In the genomic region with DNA sequence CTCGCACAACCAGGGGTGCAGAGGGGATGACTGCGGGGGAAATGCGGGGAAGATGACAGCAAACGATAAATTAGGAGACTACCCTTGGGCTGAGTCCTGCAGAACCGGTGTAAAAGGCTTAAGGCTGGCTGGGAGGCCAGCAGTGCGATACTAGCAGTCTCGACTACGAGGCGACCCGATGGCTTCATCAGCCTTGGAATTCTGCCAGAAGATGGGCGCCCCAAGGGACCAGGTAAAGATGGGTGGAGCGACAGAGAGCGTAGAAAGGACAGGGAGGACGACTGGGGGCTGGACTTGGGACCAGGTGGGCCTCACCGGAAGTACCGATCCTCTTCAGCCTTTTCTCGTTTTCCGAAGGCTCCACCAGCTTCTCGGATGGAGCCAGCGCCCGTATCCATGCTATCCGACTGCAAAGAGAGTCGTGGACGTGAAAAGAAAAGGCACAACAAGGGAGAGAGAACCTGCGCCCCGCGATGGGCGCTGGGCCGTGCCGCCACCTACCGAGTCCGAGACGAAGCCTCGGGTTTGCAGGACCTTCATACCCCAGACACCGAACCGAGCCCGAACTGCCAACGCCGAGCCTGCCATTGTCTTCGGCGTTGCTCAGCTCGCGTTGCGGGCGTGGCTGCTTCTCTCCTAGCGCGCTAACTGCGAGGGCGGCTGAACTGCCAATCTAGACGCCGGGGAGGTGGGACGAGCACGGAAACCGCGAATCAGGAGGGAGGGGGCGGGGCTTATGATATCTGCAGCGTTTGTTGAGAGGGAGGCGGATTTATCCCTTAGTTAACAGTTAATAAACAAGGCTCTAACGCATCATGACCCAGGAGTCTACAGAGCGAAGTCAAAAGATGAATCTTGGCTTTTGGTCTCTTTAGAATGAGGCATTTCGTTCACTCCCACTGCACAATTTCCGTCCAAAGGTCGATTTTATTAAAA, we compare ENCODE assay signal across 8 mouse cellular contexts. TPM values are rescaled to one million over a fixed set of nuclear protein-coding genes. Genes with fewer than 3 reads are reported as not detected.
A peak's percentile ranks its signal among the peaks of the same experiment; 100 is the strongest.
DNase-seq lines count a peak whose midpoint lies in the region; ATAC-seq and TF ChIP-seq lines count a peak whose summit lies in the region.

Gene Atpif1, minus strand, starts transcription at position 679 of the 936 bp plus-strand sequence.

- peak within 1 kb of the TSS; percentile 89 for H3K9ac ChIP-seq in embryonic facial prominence, embryonic 14.5 days (ENCODE audit: low read depth, low read length)

- H3ac ChIP-seq in myocyte (ENCODE audit: control insufficient read depth, insufficient read length): peak within 1 kb of the TSS; percentile 40

- peak; percentile 98 for TF ChIP-seq POLR2A in myocyte (IDR thresholded peaks at IDR 0.05; ENCODE audit: insufficient read length, low read depth)

- H3K9me3 ChIP-seq in embryonic facial prominence, embryonic 14.5 days (ENCODE audit: control insufficient read depth, low read length): no peaks in the 10 kb centered on the region

- peaks cover 14% of the 10 kb centered on the region for H3K4me1 ChIP-seq in embryonic facial prominence, embryonic 14.5 days (ENCODE audit: control insufficient read depth, insufficient read depth, low read length)

- peak; percentile 89 for ATAC-seq in embryonic facial prominence, embryonic 14.5 days (ENCODE audit: low read depth)

- H3K27ac ChIP-seq in embryonic facial prominence, embryonic 14.5 days (replicated peaks; ENCODE audit: low read depth, low read length): peak within 1 kb of the TSS; percentile 94

- peaks cover 32% of the 10 kb centered on the region for H3K36me3 ChIP-seq in embryonic facial prominence, embryonic 14.5 days (ENCODE audit: control insufficient read depth, insufficient read depth, low read length)
- H3K36me3 ChIP-seq in myocyte (ENCODE audit: control insufficient read depth, insufficient read depth): peaks cover 9% of the 10 kb centered on the region
- no peaks in the 10 kb centered on the region for H3K36me3 ChIP-seq in splenic B cell, adult 2 months (ENCODE audit: control insufficient read depth, insufficient read depth, low read length, poor library complexity, severe bottlenecking)

- DNase-seq in 416B (ENCODE audit: low read depth) (peak; percentile 97), liver (peak; percentile 99)
- DNase-seq in adrenal gland, postnatal 4 days (ENCODE audit: low spot score in 2 of 2): peak; percentile 65 to 76
- peak; percentile 98 for DNase-seq in embryonic facial prominence, embryonic 14.5 days (ENCODE audit: low spot score)
- DNase-seq in heart, adult 8-10 months (ENCODE audit: low spot score): peak; percentile 88
- DNase-seq in kidney, adult 9 months: peak; percentile 91
- DNase-seq in splenic B cell, adult 2 months (ENCODE audit: low read depth, low spot score): peak; percentile 94

- H3K79me2 ChIP-seq in myocyte (ENCODE audit: control insufficient read depth, insufficient read depth): peaks cover 50% of the 10 kb centered on the region

- peak within 1 kb of the TSS; percentile 70 for H3K4me3 ChIP-seq in embryonic facial prominence, embryonic 14.5 days (ENCODE audit: low read depth, low read length)
- peak within 1 kb of the TSS; percentile 83 for H3K4me3 ChIP-seq in myocyte

- 0% methylated on average over 63 of the region's 63 CpGs for WGBS in embryonic facial prominence, embryonic 14.5 days

- H3K4me2 ChIP-seq in embryonic facial prominence, embryonic 14.5 days (ENCODE audit: low read depth, low read length): peak within 1 kb of the TSS; percentile 92
- peak within 1 kb of the TSS; percentile 99 for H3K4me2 ChIP-seq in myocyte (ENCODE audit: low read depth)

- no peaks in the 10 kb centered on the region for H3K27me3 ChIP-seq in embryonic facial prominence, embryonic 14.5 days (replicated peaks; ENCODE audit: control insufficient read depth, insufficient read depth, low read length)
- no peaks in the 10 kb centered on the region for H3K27me3 ChIP-seq in myocyte (ENCODE audit: control insufficient read depth, insufficient read depth, insufficient read length)
- no peaks in the 10 kb centered on the region for H3K27me3 ChIP-seq in splenic B cell, adult 2 months (ENCODE audit: control insufficient read depth, insufficient read depth, low read length, poor library complexity, severe bottlenecking)

TF ChIP-seq in myocyte, 11 proteins besides CTCF, POLR2A, EP300 and RAD21:
- TF ChIP-seq CEBPB (IDR thresholded peaks at IDR 0.05; ENCODE audit: insufficient read depth, poor library complexity, severe bottlenecking): no peak
- no peak for TF ChIP-seq TCF3 (IDR thresholded peaks at IDR 0.05; ENCODE audit: insufficient read length, low read depth)
- TF ChIP-seq E2F4 (IDR thresholded peaks at IDR 0.05; ENCODE audit: insufficient read depth): no peak
- no peak for TF ChIP-seq TCF12 (IDR thresholded peaks at IDR 0.05; ENCODE audit: insufficient read depth, poor library complexity, severe bottlenecking)
- peak; percentile 97 for TF ChIP-seq POLR2AphosphoS2 (IDR thresholded peaks at IDR 0.05; ENCODE audit: insufficient read length, low read depth)
- TF ChIP-seq SRF (IDR thresholded peaks at IDR 0.05; ENCODE audit: control insufficient read depth, insufficient read length, low read depth): no peak
- TF ChIP-seq USF1 (IDR thresholded peaks at IDR 0.05; ENCODE audit: low read depth): no peak
- TF ChIP-seq MYOG (IDR thresholded peaks at IDR 0.05; ENCODE audit: control insufficient read depth in 1 of 3, insufficient read depth in 1 of 3, insufficient read length in 2 of 3, low read depth in 2 of 3): no peak
- peak in 1 of 3 experiments; percentile 14 for TF ChIP-seq MYOD1 (IDR thresholded peaks at IDR 0.05; ENCODE audit: control insufficient read depth in 1 of 3, insufficient read length in 2 of 3, low read depth in 2 of 3)
- peak; percentile 25 for TF ChIP-seq REST (IDR thresholded peaks at IDR 0.05; ENCODE audit: insufficient read depth, insufficient read length)

RNA-seq across cellular contexts. Expression of gene Atpif1, which starts in this region (rescaled TPM):
- total RNA-seq in adrenal gland, postnatal 4 days (2021): 100 to 1,000 TPM; 533 to 549 TPM
- 984 and 996 TPM in 2 replicates for polyA plus RNA-seq in embryonic facial prominence, embryonic 14.5 days (2014; fragmentation: Nextera tagmentation; extraction: Ambion mirVana)
- total RNA-seq in heart, adult 8-10 months (2022): 100 to 1,000 TPM; 262 to 368 (median 320) TPM
- 477 TPM for polyA plus RNA-seq in myocyte (2012; fragmentation: generic; extraction: Trizol)

Comparison
In these comparisons a context has a peak if more than half of its experiments do, and no peak if none do; other contexts are left out.
1. Peak in every context shown above with its lines: DNase-seq, ATAC-seq, H3K4me3 ChIP-seq and H3K27ac ChIP-seq.